Mouse (Mus musculus) cortical plate, adult 2 months (tissue): ENCODE results near the gene Gm6871.

Experiments used
- CTCF ChIP-seq: fragments of 200-500 bp; IDR thresholded peaks from 2 replicates; pipeline ENCODE4 v1.5.1; 2011; ENCODE audit warnings: mild to moderate bottlenecking, control low read depth, low read length; ENCODE audit not compliant: insufficient read depth; ENCODE audit errors: extremely low read depth
- POLR2A ChIP-seq: fragments of 200-500 bp; IDR thresholded peaks from 2 replicates; pipeline ENCODE4 v1.6.1; 2011; ENCODE audit warnings: mild to moderate bottlenecking, low read length, control low read depth; ENCODE audit not compliant: insufficient read depth; ENCODE audit errors: extremely low read depth

DNA sequence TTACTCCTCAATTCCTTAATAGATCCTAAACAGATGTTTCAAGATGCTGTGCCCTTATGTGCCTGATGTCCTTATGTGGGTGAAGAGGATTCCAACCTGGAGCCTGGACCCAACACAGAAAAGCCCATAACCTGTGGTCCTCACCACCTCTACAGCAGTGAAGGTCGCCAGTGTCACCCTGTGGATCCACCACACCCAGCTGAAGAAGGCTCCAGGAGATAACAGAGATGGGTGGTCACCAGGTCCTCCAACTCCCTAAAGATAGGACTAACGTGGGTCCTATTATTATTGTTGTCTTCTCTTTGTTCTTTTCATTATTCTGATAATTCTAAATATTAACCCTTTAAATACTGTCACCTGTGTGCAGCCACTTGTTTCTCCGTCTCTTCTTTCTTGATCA is 38.2 kb upstream of the Gm6871 start:
- TF ChIP-seq POLR2A = no peak
- no peak for TF ChIP-seq CTCF
